Mouse (Mus musculus) small intestine, adult 2 months (tissue): ENCODE data around the gene Ccz1.

Experiments
- CTCF ChIP-seq: fragments of 200-500 bp; IDR thresholded peaks from 2 replicates; pipeline ENCODE4 v1.5.1; 2012; ENCODE audit warnings: low read depth, mild to moderate bottlenecking, control low read depth, inconsistent platforms, low read length, moderate library complexity, mixed read lengths; ENCODE audit not compliant: insufficient replicate concordance, insufficient read length; ENCODE audit errors: extremely low read depth
- POLR2A ChIP-seq: fragments of 200-500 bp; IDR thresholded peaks from 2 replicates; pipeline ENCODE4 v1.6.1; 2012; ENCODE audit warnings: low read depth, mild to moderate bottlenecking, control low read depth, inconsistent platforms, low read length, moderate library complexity

- TF ChIP-seq POLR2A: no peak
- TF ChIP-seq CTCF: no peak
Measured at GRCm38 (mm10) chr5:143985381-143985780, 29.3 kb downstream of the Ccz1 start.
